Mouse (Mus musculus) lung, postnatal 0 days (tissue): ENCODE data around the gene Mt4.

Experiments used
- CTCF ChIP-seq: IDR thresholded peaks from 2 replicates; pipeline ENCODE4 v1.5.1; 2016; ENCODE audit warnings: antibody characterized with exemption, mild to moderate bottlenecking
- EP300 ChIP-seq: IDR thresholded peaks from 2 replicates; pipeline ENCODE4 v1.6.1; 2016; ENCODE audit warnings: antibody characterized with exemption, mild to moderate bottlenecking, control low read depth

GRCm38 (mm10) chr8:94098996-94099395 is 38.0 kb upstream of the Mt4 start:
- TF ChIP-seq CTCF, result no peak
- no peak for TF ChIP-seq EP300
